Mouse (Mus musculus): ENCODE measurements around the gene Plod3. TPM values are rescaled to one million over a fixed set of nuclear protein-coding genes. Genes with fewer than 3 reads are reported as not detected.
A peak's percentile ranks its signal among the peaks of the same experiment; 100 is the strongest.
"Not testable (repeated sequence)": the region's sequence is repeated elsewhere in the genome, so short reads cannot be mapped to it uniquely, and the experiment has no call there.

The Plod3 gene
- polyA plus RNA-seq, 1 experiment from 2014 or later = 28.7 TPM

- DNase-seq (ENCODE audit: low spot score); H3K4me1 ChIP-seq (replicated peaks; ENCODE audit: control insufficient read depth, insufficient read depth, low read length); H3K4me3 ChIP-seq (ENCODE audit: low read depth, low read length); H3K27me3 ChIP-seq (replicated peaks; ENCODE audit: control insufficient read depth, insufficient read depth, low read length); H3K9me3 ChIP-seq (ENCODE audit: control insufficient read depth, low read length); H3K27ac ChIP-seq (ENCODE audit: low read depth, low read length); H3K4me2 ChIP-seq; ATAC-seq (replicated peaks; ENCODE audit: low FRiP score); H3K36me3 ChIP-seq (ENCODE audit: control insufficient read depth, insufficient read depth, low read length); H3K9ac ChIP-seq (ENCODE audit: low read depth, low read length): not testable (repeated sequence)
- WGBS = 83% methylated on average over 14 of the region's 14 CpGs
Measured at GRCm38 (mm10) chr5:136949551-136950336, 37.1 kb upstream of the Plod3 start.

DNA sequence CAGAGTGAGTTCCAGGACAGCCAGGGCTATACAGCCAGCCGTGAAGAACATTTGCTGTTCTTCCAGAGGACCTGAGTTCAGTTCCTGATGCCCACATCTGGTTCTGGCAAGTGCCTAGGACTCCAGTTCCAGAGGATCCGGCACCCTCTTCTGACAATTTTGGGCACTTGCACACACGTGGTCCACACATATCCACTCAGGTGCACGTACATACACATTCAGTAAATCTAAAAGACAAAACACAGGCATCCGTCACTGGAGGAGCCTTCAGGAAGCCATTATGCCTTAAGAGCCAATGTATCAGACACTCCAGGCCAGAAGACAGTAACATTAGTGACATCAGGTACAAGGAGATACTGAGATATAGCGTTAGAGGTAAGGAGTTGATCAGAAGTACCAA is 36.3 kb upstream of the Plod3 start:
- H3K9ac ChIP-seq (ENCODE audit: low read depth, low read length) = no peak overlapping the region

GRCm38 (mm10) chr5:136952153-136952552 is 34.7 kb upstream of the Plod3 start:
- peak overlapping the region; percentile 77 for H3K4me2 ChIP-seq
- WGBS = 63% methylated on average over 4 of the region's 4 CpGs
- peaks cover 8% of the 10 kb centered on the region for H3K4me1 ChIP-seq (replicated peaks; ENCODE audit: control insufficient read depth, insufficient read depth, low read length)
- no peaks in the 10 kb centered on the region for H3K27me3 ChIP-seq (replicated peaks; ENCODE audit: control insufficient read depth, insufficient read depth, low read length)
- no peak for DNase-seq (ENCODE audit: low spot score)
- no peak overlapping the region for H3K4me3 ChIP-seq (ENCODE audit: low read depth, low read length)
- no peak overlapping the region for H3K9ac ChIP-seq (ENCODE audit: low read depth, low read length)
- H3K36me3 ChIP-seq (ENCODE audit: control insufficient read depth, insufficient read depth, low read length) = no peaks in the 10 kb centered on the region
- no peaks in the 10 kb centered on the region for H3K9me3 ChIP-seq (ENCODE audit: control insufficient read depth, low read length)
- H3K27ac ChIP-seq (ENCODE audit: low read depth, low read length) = no peak overlapping the region
- no peak for ATAC-seq (replicated peaks; ENCODE audit: low FRiP score)

More for the DNA sequence above, 36.3 kb upstream of the Plod3 start:
- Histone ChIP-seq H3K36me3 (ENCODE audit: control insufficient read depth, insufficient read depth, low read length) (no peaks in the 10 kb centered on the region), H3K27ac (ENCODE audit: low read depth, low read length) (no peak overlapping the region), H3K4me1 (replicated peaks; ENCODE audit: control insufficient read depth, insufficient read depth, low read length) (peaks cover 8% of the 10 kb centered on the region), H3K4me3 (ENCODE audit: low read depth, low read length) (no peak overlapping the region), H3K27me3 (replicated peaks; ENCODE audit: control insufficient read depth, insufficient read depth, low read length) (no peaks in the 10 kb centered on the region), H3K9me3 (ENCODE audit: control insufficient read depth, low read length) (no peaks in the 10 kb centered on the region), H3K4me2 (no peak overlapping the region)
- WGBS = 89% methylated on average over 6 of the region's 6 CpGs
- ATAC-seq (replicated peaks; ENCODE audit: low FRiP score) (no peak), DNase-seq (ENCODE audit: low spot score) (no peak)

DNA sequence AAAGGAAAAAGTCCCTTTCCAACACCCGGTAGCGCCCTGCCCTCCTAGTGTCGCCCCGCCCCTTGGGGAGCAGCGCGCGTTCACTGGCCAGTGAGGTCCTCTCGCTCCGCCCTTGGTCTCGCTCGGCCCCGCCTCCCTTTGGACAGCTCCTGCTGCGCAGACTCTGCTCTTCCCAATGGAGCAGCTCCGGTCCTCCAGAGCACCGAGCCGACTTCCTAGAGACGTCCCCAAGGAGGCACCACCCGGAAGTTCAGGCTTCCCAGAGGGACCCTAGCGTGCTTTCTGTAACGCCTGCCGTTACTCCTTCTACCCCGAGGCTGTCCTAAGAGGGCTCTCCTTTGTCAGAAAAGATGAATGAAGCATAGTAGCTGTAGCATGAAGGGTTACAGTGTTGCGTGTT is 33.8 kb upstream of the Plod3 start, which contains the start of gene Fis1:
Gene Fis1 (plus strand): TSS at position 261 of the 400 bp plus-strand sequence.
- 0% methylated on average over 23 of the region's 23 CpGs for WGBS
- DNase-seq (ENCODE audit: low spot score) (peak; percentile 93), ATAC-seq (replicated peaks; ENCODE audit: low FRiP score) (peak; percentile 98)
- Histone ChIP-seq H3K27me3 (replicated peaks; ENCODE audit: control insufficient read depth, insufficient read depth, low read length) (no peaks in the 10 kb centered on the region), H3K27ac (ENCODE audit: low read depth, low read length) (peak within 1 kb of the TSS; percentile 0; the same call in 1 of the 2 replicates), H3K9me3 (ENCODE audit: control insufficient read depth, low read length) (no peaks in the 10 kb centered on the region), H3K4me2 (peak within 1 kb of the TSS; percentile 77), H3K36me3 (ENCODE audit: control insufficient read depth, insufficient read depth, low read length) (no peaks in the 10 kb centered on the region), H3K4me3 (ENCODE audit: low read depth, low read length) (peak within 1 kb of the TSS; percentile 56), H3K4me1 (replicated peaks; ENCODE audit: control insufficient read depth, insufficient read depth, low read length) (peaks cover 8% of the 10 kb centered on the region), H3K9ac (ENCODE audit: low read depth, low read length) (peak within 1 kb of the TSS; percentile 36)

DNA sequence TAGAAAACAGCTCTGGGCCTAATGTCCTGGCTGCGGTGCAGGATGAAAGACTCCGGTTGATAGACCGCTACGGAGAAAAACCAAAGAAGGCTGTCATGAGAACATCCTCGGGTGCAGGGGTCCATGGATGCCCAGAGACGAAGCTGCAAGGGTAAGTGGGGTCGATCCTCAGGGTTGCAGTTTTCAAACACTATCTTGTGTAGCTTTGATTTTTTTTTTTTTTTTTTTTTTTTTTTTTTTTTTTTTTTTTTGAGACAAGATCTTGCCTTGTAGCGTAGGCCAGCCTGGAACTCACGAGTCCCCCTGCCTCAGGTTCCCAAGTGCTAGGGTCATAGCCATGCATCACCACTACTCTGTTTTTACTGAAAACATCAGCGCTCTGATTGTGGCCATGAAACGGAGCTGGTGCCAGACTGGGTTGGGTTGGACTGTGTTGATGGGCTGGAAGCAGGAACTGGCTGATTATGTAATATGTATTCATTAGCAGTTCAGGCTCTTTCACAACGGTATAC is 33.3 kb upstream of the Plod3 start:
- Histone ChIP-seq H3K4me3 (ENCODE audit: low read depth, low read length) (peak overlapping the region; percentile 56), H3K27me3 (replicated peaks; ENCODE audit: control insufficient read depth, insufficient read depth, low read length) (no peaks in the 10 kb centered on the region), H3K9me3 (ENCODE audit: control insufficient read depth, low read length) (no peaks in the 10 kb centered on the region), H3K4me2 (peak overlapping the region; percentile 77), H3K4me1 (replicated peaks; ENCODE audit: control insufficient read depth, insufficient read depth, low read length) (peaks cover 8% of the 10 kb centered on the region), H3K36me3 (ENCODE audit: control insufficient read depth, insufficient read depth, low read length) (no peaks in the 10 kb centered on the region), H3K27ac (ENCODE audit: low read depth, low read length) (peak overlapping the region; percentile 0; the same call in 1 of the 2 replicates), H3K9ac (ENCODE audit: low read depth, low read length) (peak overlapping the region; percentile 36)
- 2% methylated on average over 12 of the region's 12 CpGs for WGBS
- DNase-seq (ENCODE audit: low spot score) (no peak), ATAC-seq (replicated peaks; ENCODE audit: low FRiP score) (no peak; the same call in 1 of the 2 replicates)

DNA sequence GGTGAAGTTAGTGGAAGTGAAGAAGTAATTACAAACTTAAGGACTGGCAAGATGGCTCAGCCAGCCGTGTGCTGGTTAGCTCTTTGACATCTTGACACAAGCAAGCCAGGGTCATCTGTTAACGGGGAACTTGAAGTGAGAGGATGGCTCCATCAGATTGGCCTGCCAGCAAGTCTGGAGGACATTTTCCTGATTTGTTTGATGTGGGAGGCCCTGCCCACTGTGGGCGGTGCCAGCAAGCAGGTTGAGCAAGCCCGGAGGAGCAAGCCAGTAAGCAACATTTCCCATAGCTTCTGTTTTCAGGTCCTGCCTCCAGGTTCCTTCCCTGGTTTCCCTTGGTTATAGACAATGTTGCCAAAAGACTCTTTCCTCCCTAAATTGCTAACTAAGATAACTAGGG is 31.2 kb upstream of the Plod3 start:
- no peak for DNase-seq (ENCODE audit: low spot score)
- no peak for ATAC-seq (replicated peaks; ENCODE audit: low FRiP score)
- Histone ChIP-seq H3K9me3 (ENCODE audit: control insufficient read depth, low read length) (no peaks in the 10 kb centered on the region), H3K4me2 (no peak overlapping the region), H3K4me3 (ENCODE audit: low read depth, low read length) (no peak overlapping the region), H3K27me3 (replicated peaks; ENCODE audit: control insufficient read depth, insufficient read depth, low read length) (no peaks in the 10 kb centered on the region), H3K9ac (ENCODE audit: low read depth, low read length) (no peak overlapping the region), H3K27ac (ENCODE audit: low read depth, low read length) (no peak overlapping the region), H3K36me3 (ENCODE audit: control insufficient read depth, insufficient read depth, low read length) (0 out of 2 replicates have a peak, but pooled peaks cover 3% of the 10 kb centered on the region), H3K4me1 (replicated peaks; ENCODE audit: control insufficient read depth, insufficient read depth, low read length) (peaks cover 8% of the 10 kb centered on the region)
- WGBS = 72% methylated on average over 4 of the region's 4 CpGs

GRCm38 (mm10) chr5:136957250-136957649 is 29.6 kb upstream of the Plod3 start:
- Histone ChIP-seq H3K4me2 (no peak overlapping the region), H3K9me3 (ENCODE audit: control insufficient read depth, low read length) (no peaks in the 10 kb centered on the region), H3K36me3 (ENCODE audit: control insufficient read depth, insufficient read depth, low read length) (0 out of 2 replicates have a peak, but pooled peaks cover 3% of the 10 kb centered on the region), H3K9ac (ENCODE audit: low read depth, low read length) (no peak overlapping the region), H3K4me3 (ENCODE audit: low read depth, low read length) (no peak overlapping the region), H3K27me3 (replicated peaks; ENCODE audit: control insufficient read depth, insufficient read depth, low read length) (no peaks in the 10 kb centered on the region), H3K27ac (ENCODE audit: low read depth, low read length) (no peak overlapping the region), H3K4me1 (replicated peaks; ENCODE audit: control insufficient read depth, insufficient read depth, low read length) (peaks cover 8% of the 10 kb centered on the region)
- 93% methylated on average over 1 of the region's 1 CpGs for WGBS
- DNase-seq (ENCODE audit: low spot score) = no peak
- no peak for ATAC-seq (replicated peaks; ENCODE audit: low FRiP score)

DNA sequence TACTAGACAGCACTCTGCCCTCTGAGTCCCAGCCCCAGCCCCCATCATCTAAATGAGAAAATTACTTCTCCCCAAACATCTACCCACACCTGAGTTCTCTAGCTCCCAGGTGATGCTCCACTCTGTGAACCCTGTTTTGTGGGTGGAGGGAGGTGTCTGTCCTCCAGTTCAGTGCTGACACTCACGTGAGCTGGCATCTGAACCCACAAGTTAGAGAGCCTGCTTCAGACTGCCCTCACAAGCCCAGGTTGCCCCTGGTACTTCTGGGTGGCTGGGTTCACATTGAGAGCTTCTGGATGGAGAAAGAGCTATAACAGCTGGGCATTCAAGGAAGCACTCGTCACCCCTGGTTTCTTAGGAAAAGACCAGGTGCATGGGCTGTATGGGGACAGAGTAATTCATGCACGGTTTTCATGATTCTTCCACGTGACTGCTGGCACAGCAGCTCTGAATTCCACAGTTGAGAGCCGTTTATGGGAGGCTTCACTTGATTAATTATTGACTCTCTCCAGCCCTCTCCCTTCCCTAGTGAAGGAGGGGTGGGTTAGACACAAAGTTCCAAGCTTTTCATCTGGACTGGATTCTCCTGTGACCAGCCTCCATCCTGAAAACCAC is 27.7 kb upstream of the Plod3 start:
- 73% methylated on average over 5 of the region's 5 CpGs for WGBS
- no peak for DNase-seq (ENCODE audit: low spot score)
- no peak overlapping the region for H3K4me3 ChIP-seq (ENCODE audit: low read depth, low read length)
- H3K4me1 ChIP-seq (replicated peaks; ENCODE audit: control insufficient read depth, insufficient read depth, low read length) = peaks cover 18% of the 10 kb centered on the region
- no peaks in the 10 kb centered on the region for H3K9me3 ChIP-seq (ENCODE audit: control insufficient read depth, low read length)
- H3K27ac ChIP-seq (ENCODE audit: low read depth, low read length) = no peak overlapping the region
- ATAC-seq (replicated peaks; ENCODE audit: low FRiP score) = no peak
- peak overlapping the region; percentile 13; the same call in 1 of the 2 replicates for H3K9ac ChIP-seq (ENCODE audit: low read depth, low read length)
- H3K27me3 ChIP-seq (replicated peaks; ENCODE audit: control insufficient read depth, insufficient read depth, low read length) = no peaks in the 10 kb centered on the region
- peaks cover 13% of the 10 kb centered on the region for H3K36me3 ChIP-seq (ENCODE audit: control insufficient read depth, insufficient read depth, low read length)
- H3K4me2 ChIP-seq = no peak overlapping the region
